Mouse (Mus musculus) lung, adult 2 months (tissue): ENCODE results near the gene Prpf4b.

Source experiments
- CTCF ChIP-seq: fragments of 200-500 bp; IDR thresholded peaks from 2 replicates; pipeline ENCODE4 v1.5.1; 2011; ENCODE audit warnings: mild to moderate bottlenecking, low read length, control low read depth; ENCODE audit not compliant: insufficient read depth
- POLR2A ChIP-seq: fragments of 200-500 bp; IDR thresholded peaks from 2 replicates; pipeline ENCODE4 v1.6.1; 2011; ENCODE audit warnings: low read depth, mild to moderate bottlenecking, control low read depth, low read length, borderline replicate concordance; ENCODE audit errors: extremely low read depth

DNA sequence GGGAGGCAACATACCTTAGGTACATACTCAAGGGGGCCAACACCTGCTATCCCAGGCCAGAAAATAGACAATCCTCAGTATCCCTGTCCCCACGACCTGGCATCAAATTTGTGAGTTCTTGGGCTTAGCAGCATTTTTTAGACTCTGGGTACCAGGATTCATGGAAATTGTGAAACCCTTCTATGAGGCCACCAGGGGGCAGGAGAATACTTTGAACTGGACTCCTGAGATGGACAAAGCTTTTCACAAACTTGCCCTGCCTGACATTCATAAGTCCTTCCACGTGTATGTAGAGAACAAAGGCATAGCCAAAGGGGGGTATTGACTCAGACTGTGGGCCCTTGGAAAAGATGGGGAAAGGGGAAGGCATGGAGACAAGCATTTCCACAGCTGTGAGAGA is 17.6 kb upstream of the Prpf4b start:
- TF ChIP-seq POLR2A (no peak), CTCF (peak; percentile 21; the same call in 1 of the 2 replicates)
